Mouse (Mus musculus) gastrocnemius, postnatal 14 days (tissue): ENCODE measurements at regions not wholly inside any gene's neighbourhood (a gene's known extent, or its start where the extent isn't known, plus 50 kb on each side); places are given as distances from the start of the nearest gene placed in this dataset.

ENCODE experiments used
- DNase-seq: peaks from one replicate; pipeline ENCODE4 v3.0.0; 2021; ENCODE audit warnings: mixed read lengths
- intact Hi-C: fragments of 180-260 bp; cut with DNase I; formaldehyde crosslinking; loops from one replicate; pipeline ENCODE4 v1.15.1; 2025; ENCODE audit warnings: low total_unique reads

- no peak for DNase-seq
- intact Hi-C loops, result no loop called here
Observed at GRCm38 (mm10) chr14:21932771-21933170, 56.6 kb downstream of the Zfp503 start.

DNA sequence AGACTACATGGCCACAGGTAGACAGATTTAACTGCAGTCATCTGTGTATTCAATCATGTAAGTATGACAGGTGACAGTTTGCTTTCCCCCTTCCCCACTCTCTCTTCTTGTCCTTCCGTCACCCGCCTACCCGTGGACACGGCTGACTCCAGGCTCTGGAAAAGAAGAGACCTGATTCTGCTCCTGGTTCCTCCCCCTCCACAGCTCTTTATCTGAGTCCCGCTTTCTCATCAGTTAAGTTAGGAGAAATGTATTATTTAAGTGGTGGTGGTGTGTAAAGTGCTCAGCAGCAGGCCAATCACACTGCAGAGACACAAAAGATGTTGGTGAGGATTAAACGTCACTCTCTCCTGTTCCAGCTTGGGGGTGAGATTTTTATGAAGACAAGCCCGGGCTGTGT lies 57.5 kb downstream of the Zfp503 start:
- intact Hi-C loops, result no loop called here
- no peak for DNase-seq

DNA sequence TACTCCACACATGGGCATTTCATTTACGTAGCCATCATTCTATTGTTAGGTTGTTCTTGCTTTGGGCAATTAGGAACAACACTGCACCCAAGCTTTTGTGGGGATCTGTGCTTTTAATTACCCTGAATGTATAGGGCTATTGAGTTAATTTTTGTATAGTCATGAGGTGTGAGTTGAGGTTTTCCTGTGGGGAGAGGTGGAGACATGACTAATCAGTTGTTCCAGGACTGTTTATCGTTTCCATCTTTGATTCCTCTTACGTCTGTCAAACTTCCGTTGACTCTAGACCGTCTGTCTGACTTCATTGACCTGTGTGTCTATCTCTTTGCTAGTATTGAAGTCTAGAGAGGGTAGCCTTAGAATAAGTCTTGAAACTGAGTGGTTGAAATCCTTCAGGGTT lies 60.4 kb downstream of the Zfp503 start:
- DNase-seq, result no peak
- intact Hi-C loops, result no loop called here

GRCm38 (mm10) chr14:21916671-21917070 lies 67.9 kb upstream of the Comtd1 start:
- intact Hi-C loops, result no loop called here
- DNase-seq, result no peak

DNA sequence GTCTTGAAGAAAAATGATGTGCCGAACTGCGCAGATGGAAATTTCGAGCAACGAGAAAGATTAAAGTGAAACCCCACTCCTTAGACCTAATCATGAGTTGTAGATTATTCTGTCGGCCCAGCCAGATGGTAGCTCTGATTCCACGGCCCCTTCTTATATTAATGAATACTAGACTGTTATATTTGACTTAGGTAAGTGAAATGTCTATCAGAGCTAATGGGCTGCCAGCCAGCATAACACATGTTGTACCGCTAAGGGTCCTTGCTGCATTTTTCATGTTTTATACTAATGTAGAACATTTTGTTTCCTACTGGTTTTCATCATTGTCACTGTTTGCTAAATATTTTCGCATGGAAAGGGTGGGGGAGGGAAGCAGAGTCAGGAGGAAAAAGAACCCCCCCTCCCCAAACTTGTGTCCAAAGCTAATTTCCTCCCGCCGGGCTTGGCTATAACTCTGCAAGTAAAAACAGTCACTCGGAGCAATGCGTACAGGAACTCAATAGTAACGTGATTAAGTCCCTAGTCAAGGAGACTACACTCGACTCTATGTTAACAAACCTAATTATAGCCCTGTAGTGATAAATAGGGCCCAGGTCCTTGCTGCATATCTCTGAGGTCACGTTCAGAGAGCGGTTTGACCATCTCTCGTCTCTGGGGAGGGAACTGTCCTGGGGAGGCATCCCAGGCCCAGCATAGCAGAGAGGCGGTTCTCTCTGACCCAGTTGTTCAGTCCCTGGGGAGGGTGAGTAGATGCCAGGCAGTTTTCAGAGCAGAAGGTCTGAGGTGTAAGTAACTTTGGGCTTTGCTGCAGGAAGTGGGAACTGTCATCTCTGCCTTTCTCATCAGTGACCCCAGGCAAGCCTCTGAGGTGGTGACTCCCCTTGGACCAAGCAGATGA lies 56.0 kb upstream of the Comtd1 start:
- no peak for DNase-seq
- intact Hi-C loops, result no loop called here

GRCm38 (mm10) chr14:21903562-21904497 lies 55.1 kb upstream of the Comtd1 start:
- intact Hi-C loops, result no loop called here
- peak; percentile 27 for DNase-seq

DNA sequence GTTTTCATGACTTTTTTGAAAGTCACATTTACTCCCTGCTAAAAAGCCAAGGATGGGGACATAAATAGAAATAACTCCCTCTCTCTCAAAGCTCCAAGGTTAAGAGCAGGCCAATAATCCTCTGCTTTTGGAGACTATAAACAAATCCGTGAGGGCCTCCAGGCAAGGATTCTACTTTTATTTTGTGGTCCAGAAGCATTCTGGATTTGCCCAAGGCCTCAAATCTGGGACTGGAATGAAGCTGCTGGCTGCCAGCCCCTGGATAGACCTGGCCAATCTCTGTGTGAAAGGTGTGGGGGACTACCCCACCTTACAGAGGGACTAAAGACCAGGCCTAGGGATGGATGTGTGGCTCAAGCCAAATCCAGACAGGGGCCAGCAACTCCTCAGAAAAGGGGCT lies 54.1 kb upstream of the Comtd1 start:
- intact Hi-C loops, result no loop called here
- DNase-seq, result no peak

- intact Hi-C loops, result no loop called here
- DNase-seq, result no peak
Observed at GRCm38 (mm10) chr14:21902456-21902855, 53.7 kb upstream of the Comtd1 start.

- DNase-seq, result no peak
- intact Hi-C loops, result no loop called here
Observed at GRCm38 (mm10) chr14:21900951-21901350, 52.2 kb upstream of the Comtd1 start.

DNA sequence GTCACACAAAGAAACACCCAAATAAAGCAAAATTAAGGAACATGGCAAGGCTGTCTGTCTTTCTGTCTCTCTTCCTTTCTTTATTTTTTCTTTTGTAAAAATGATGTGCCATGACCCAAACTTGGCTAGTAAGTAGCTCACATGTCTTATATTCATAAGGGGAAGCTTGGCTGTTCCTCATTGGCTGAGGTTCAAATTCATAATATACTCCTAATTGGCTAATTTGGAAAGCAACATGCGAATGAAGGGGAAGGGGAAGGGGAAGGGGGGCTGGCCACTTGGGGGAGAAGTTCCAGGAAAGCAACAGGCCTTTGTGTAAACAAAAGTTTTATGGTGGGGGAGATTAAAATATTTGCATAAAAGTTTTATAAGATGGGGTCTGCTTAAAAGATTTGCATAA lies 51.7 kb upstream of the Comtd1 start:
- DNase-seq, result no peak
- intact Hi-C loops, result no loop called here
